Mouse (Mus musculus): ENCODE results near the gene Srrm1.
A peak's percentile ranks its signal among the peaks of the same experiment; 100 is the strongest.
"Not testable (repeated sequence)": the region's sequence is repeated elsewhere in the genome, so short reads cannot be mapped to it uniquely, and the experiment has no call there.

The Srrm1 gene

GRCm38 (mm10) chr4:135301166-135301565 lies 52.0 kb downstream of the Srrm1 start:
- no peak for DNase-seq (ENCODE audit: low read depth, low spot score)

GRCm38 (mm10) chr4:135300248-135301041 lies 52.7 kb downstream of the Srrm1 start:
- no peak for DNase-seq (ENCODE audit: low read depth, low spot score)

GRCm38 (mm10) chr4:135298680-135299079 lies 54.4 kb downstream of the Srrm1 start:
- DNase-seq (ENCODE audit: low read depth, low spot score): no peak

GRCm38 (mm10) chr4:135297931-135298546 lies 55.1 kb downstream of the Srrm1 start:
- DNase-seq (ENCODE audit: low read depth, low spot score): no peak

- no peak for DNase-seq (ENCODE audit: low read depth, low spot score)
These were observed 56.0 kb downstream of the Srrm1 start for GRCm38 (mm10) chr4:135297146-135297545.

GRCm38 (mm10) chr4:135296565-135296964 lies 56.6 kb downstream of the Srrm1 start:
- no peak for DNase-seq (ENCODE audit: low read depth, low spot score)

GRCm38 (mm10) chr4:135293813-135294212 lies 59.3 kb downstream of the Srrm1 start:
- no peak for DNase-seq (ENCODE audit: low read depth, low spot score)

- DNase-seq (ENCODE audit: low read depth, low spot score): peak; percentile 81
These were observed 60.5 kb downstream of the Srrm1 start for GRCm38 (mm10) chr4:135292477-135293089.

- DNase-seq (ENCODE audit: low read depth, low spot score): no peak
These were observed 61.3 kb downstream of the Srrm1 start for GRCm38 (mm10) chr4:135291841-135292240.

GRCm38 (mm10) chr4:135291199-135291598 lies 61.9 kb downstream of the Srrm1 start:
- DNase-seq (ENCODE audit: low read depth, low spot score): no peak

- DNase-seq (ENCODE audit: low read depth, low spot score): no peak
These were observed 65.1 kb downstream of the Srrm1 start for GRCm38 (mm10) chr4:135287975-135288374.

- DNase-seq (ENCODE audit: low read depth, low spot score): no peak
These were observed 66.2 kb downstream of the Srrm1 start for GRCm38 (mm10) chr4:135286833-135287395.

GRCm38 (mm10) chr4:135286033-135286622 lies 67.0 kb downstream of the Srrm1 start:
- DNase-seq (ENCODE audit: low read depth, low spot score): no peak

GRCm38 (mm10) chr4:135285436-135285835 lies 67.7 kb downstream of the Srrm1 start:
- DNase-seq (ENCODE audit: low read depth, low spot score): no peak

GRCm38 (mm10) chr4:135283875-135284274 lies 69.2 kb downstream of the Srrm1 start:
- DNase-seq (ENCODE audit: low read depth, low spot score): no peak

- DNase-seq (ENCODE audit: low read depth, low spot score): no peak
These were observed 69.7 kb downstream of the Srrm1 start for GRCm38 (mm10) chr4:135283417-135283816.

- no peak for DNase-seq (ENCODE audit: low read depth, low spot score)
These were observed 70.3 kb downstream of the Srrm1 start for GRCm38 (mm10) chr4:135282651-135283290.

GRCm38 (mm10) chr4:135280016-135280415 lies 73.1 kb downstream of the Srrm1 start:
- not testable (repeated sequence) for DNase-seq (ENCODE audit: low read depth, low spot score)

- DNase-seq (ENCODE audit: low read depth, low spot score): peak; percentile 46
These were observed 76.3 kb downstream of the Srrm1 start for GRCm38 (mm10) chr4:135276681-135277379.

- DNase-seq (ENCODE audit: low read depth, low spot score): no peak
These were observed 78.4 kb downstream of the Srrm1 start for GRCm38 (mm10) chr4:135274761-135275160.

- DNase-seq (ENCODE audit: low read depth, low spot score): no peak
These were observed 79.8 kb downstream of the Srrm1 start for GRCm38 (mm10) chr4:135273307-135273682.

All from mesoderm, embryonic 11.5 days (tissue).